Mouse (Mus musculus) C2C12 (cell line): ENCODE measurements around the gene 4930579F01Rik. TPM values are rescaled to one million over a fixed set of nuclear protein-coding genes. Genes with fewer than 3 reads are reported as not detected.
A peak's percentile ranks its signal among the peaks of the same experiment; 100 is the strongest.

Source experiments
- H3K27me3 ChIP-seq: one replicate; pipeline ENCODE4 v1.6.1; 2011; ENCODE audit not compliant: control insufficient read depth, insufficient read depth, insufficient read length
- H3K36me3 ChIP-seq: one replicate; pipeline ENCODE4 v1.6.1; 2011; ENCODE audit not compliant: control insufficient read depth, insufficient read depth
- H3K4me3 ChIP-seq: one replicate; pipeline ENCODE4 v1.5.1; 2011; ENCODE audit warnings: mild to moderate bottlenecking, control low read depth; ENCODE audit not compliant: poor library complexity, insufficient read depth, severe bottlenecking
- H3K79me2 ChIP-seq: one replicate; pipeline ENCODE4 v1.6.1; 2011; ENCODE audit not compliant: control insufficient read depth, insufficient read depth
- H3K79me3 ChIP-seq: one replicate; pipeline ENCODE4 v1.6.1; 2011; ENCODE audit warnings: low read depth, control low read depth
- H3ac ChIP-seq: one replicate; pipeline ENCODE3; 2011; ENCODE audit warnings: low read depth; ENCODE audit not compliant: control insufficient read depth, insufficient read length
- CEBPB ChIP-seq: IDR thresholded peaks from one replicate; pipeline ENCODE4 v1.6.1; 2011; ENCODE audit warnings: low read depth, mild to moderate bottlenecking, control low read depth, moderate library complexity
- CTCF ChIP-seq: IDR thresholded peaks from one replicate; pipeline ENCODE4 v1.5.1; 2011; ENCODE audit not compliant: control insufficient read depth, insufficient read depth, insufficient read length
- FOSL1 ChIP-seq: IDR thresholded peaks from one replicate; pipeline ENCODE4 v1.8.0; 2011; ENCODE audit warnings: mild to moderate bottlenecking, low read length; ENCODE audit not compliant: poor library complexity, insufficient read depth, severe bottlenecking
- MAX ChIP-seq: IDR thresholded peaks from one replicate; pipeline ENCODE4 v1.6.1; 2011; ENCODE audit warnings: mild to moderate bottlenecking, control low read depth
- MYOD1 ChIP-seq: IDR thresholded peaks from one replicate; pipeline ENCODE4 v1.6.1; 2011; ENCODE audit warnings: low read depth; ENCODE audit not compliant: control insufficient read depth, insufficient read length
- MYOG ChIP-seq: IDR thresholded peaks from one replicate; pipeline ENCODE4 v1.6.1; 2011; ENCODE audit not compliant: control insufficient read depth, insufficient read length; ENCODE audit errors: extremely low read depth
- USF1 ChIP-seq: IDR thresholded peaks from one replicate; pipeline ENCODE4 v1.6.1; 2011; ENCODE audit warnings: low read depth, mild to moderate bottlenecking, control low read depth, moderate library complexity
- polyA plus RNA-seq: library from polyadenylated mRNA; unstranded; fragments of >200 nt; fragmentation: generic; extraction: Trizol; gene quantifications from one replicate; pipeline ENCODE4 v1.2.1, GENCODE M21; 2012; ENCODE audit warnings: missing spikeins

The 4930579F01Rik gene
- polyA plus RNA-seq, 1 experiment: not detected

DNA sequence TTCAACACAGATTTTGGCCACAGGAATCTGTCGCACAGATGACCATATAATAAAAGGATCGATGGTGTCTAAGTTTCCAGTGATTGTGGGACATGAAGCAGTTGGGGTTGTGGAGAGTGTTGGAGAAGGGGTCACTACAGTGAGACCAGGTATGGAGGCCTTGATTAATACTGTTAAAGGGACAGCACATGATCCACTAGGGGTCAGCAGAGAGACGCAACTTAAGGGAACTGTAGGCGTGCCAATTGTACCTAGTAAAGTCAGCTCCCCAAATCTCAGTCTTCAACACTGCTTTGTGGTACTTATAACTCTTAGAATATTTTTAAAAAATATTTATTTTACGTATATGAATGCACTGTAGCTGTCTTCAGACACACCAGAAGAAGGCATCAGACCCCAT lies 29.3 kb upstream of the 4930579F01Rik start:
- H3ac ChIP-seq: no peak overlapping the region
- H3K79me3 ChIP-seq: no peaks in the 10 kb centered on the region
- no peak for TF ChIP-seq MAX
- no peak for TF ChIP-seq MYOG
- peak; percentile 30 for TF ChIP-seq CTCF
- H3K36me3 ChIP-seq: peaks cover 21% of the 10 kb centered on the region
- peaks cover 8% of the 10 kb centered on the region for H3K79me2 ChIP-seq
- H3K4me3 ChIP-seq: no peak overlapping the region
- H3K27me3 ChIP-seq: no peaks in the 10 kb centered on the region

DNA sequence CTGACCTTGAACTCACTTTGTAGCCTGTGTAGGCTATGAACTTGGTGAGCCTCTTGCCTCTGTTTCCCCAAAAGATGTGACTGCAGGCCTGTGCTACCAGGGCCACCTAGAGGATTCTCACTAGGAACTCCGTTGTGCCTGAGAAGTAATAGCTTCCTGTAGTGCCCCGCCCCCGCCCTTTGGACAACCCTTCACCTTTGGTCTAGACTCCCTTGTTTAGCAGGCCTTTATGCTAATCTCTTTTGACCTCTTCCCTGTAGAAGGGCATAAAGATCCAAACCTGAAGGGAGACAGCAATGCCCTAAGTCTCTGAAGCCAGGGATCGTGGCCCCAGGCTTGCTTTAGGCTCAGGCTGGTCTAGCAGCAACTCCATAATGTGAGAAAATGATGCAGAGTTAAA lies 28.9 kb upstream of the 4930579F01Rik start:
- Histone ChIP-seq H3ac (no peak overlapping the region), H3K79me2 (peaks cover 8% of the 10 kb centered on the region), H3K27me3 (no peaks in the 10 kb centered on the region), H3K79me3 (no peaks in the 10 kb centered on the region), H3K36me3 (peaks cover 17% of the 10 kb centered on the region), H3K4me3 (no peak overlapping the region)
- TF ChIP-seq MYOD1: no peak
- no peak for TF ChIP-seq MYOG
- no peak for TF ChIP-seq MAX

DNA sequence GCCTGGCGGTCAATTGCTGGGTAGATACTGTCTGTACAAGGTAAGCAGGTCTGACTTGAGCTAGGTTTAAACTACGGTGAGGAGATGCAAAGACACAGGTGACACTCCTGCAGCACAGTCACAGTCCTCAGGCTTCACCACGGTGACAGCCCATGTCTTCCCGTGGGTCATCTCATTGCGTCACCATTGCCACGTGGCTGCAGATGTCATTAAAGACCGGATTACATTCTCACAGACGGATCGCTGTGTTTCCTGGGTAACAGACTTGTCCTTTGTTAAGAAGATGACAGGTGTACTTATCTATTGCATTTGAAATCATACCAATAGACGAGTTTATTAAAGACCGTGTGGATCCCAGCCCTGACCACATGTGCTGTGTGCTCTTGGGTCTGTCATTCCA lies 27.5 kb upstream of the 4930579F01Rik start:
- peaks cover 8% of the 10 kb centered on the region for H3K79me2 ChIP-seq
- H3ac ChIP-seq: no peak overlapping the region
- no peaks in the 10 kb centered on the region for H3K27me3 ChIP-seq
- TF ChIP-seq MAX (no peak), FOSL1 (no peak), MYOG (no peak), CTCF (no peak), CEBPB (no peak), USF1 (no peak), MYOD1 (no peak)
- peaks cover 12% of the 10 kb centered on the region for H3K36me3 ChIP-seq
- no peaks in the 10 kb centered on the region for H3K79me3 ChIP-seq
- no peak overlapping the region for H3K4me3 ChIP-seq

DNA sequence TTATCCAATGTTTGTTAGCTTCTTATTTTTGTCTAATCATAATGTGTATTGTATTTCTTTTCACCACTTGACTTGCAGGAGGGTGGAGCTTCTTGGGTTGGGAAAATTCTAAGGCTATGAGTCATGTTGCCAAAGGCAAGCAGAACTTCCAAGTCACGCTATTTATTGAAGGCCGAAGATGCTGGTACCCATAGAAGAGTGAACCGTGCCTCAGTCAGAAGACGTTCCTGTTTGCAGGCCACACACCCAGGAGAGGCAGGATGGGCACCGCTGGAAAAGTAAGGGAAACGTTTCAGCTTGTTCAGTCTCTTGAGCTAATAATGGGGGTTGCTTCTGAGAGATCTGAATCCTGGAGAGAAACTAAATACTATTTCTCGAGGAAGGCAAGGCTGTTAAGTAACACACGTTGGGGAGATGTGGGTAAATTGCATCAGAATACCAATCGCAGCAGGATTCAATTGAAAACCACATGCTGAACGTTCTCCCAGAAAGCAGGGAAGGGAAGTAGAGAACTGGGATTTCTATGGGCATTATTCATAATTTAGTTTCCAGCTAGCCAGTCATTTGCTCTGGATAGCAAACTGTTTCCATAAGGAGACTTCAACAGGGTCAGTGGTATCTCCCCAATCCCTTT lies 24.1 kb upstream of the 4930579F01Rik start, which contains the start of gene Adh7:
Gene Adh7, plus strand, starts transcription at position 130 of the 634 bp plus-strand sequence.
- peak; percentile 66 for TF ChIP-seq CEBPB
- TF ChIP-seq MAX: no peak
- Histone ChIP-seq H3K4me3 (peak within 1 kb of the TSS; percentile 15), H3K27me3 (no peaks in the 10 kb centered on the region), H3K36me3 (peaks cover 5% of the 10 kb centered on the region), H3K79me3 (no peaks in the 10 kb centered on the region), H3K79me2 (peaks cover 8% of the 10 kb centered on the region), H3ac (no peak within 1 kb of the TSS)

DNA sequence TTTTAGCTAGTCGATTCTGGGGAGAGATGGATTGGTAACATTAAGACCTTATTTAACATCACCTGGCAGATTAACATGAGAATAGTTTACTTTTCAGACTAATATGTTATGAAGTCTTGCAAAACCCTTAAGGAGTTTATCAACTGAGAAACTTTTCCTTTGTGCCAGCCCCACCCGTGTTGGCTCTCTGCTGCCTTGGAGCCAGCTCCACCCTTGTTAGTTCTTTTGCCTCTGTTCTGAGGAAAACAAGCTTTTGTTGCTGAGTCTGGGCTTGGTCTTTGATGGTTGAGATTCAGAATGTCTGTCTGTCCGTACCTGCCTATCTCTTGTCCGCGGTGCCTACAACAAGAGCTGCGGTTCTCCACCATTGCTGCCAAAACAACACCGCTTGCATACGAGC lies 22.5 kb upstream of the 4930579F01Rik start:
- no peak for TF ChIP-seq CTCF
- no peak for TF ChIP-seq MYOG
- TF ChIP-seq USF1: no peak
- TF ChIP-seq MYOD1: no peak
- TF ChIP-seq CEBPB: no peak
- no peak for TF ChIP-seq MAX
- Histone ChIP-seq H3K79me3 (no peaks in the 10 kb centered on the region), H3K36me3 (no peaks in the 10 kb centered on the region)

DNA sequence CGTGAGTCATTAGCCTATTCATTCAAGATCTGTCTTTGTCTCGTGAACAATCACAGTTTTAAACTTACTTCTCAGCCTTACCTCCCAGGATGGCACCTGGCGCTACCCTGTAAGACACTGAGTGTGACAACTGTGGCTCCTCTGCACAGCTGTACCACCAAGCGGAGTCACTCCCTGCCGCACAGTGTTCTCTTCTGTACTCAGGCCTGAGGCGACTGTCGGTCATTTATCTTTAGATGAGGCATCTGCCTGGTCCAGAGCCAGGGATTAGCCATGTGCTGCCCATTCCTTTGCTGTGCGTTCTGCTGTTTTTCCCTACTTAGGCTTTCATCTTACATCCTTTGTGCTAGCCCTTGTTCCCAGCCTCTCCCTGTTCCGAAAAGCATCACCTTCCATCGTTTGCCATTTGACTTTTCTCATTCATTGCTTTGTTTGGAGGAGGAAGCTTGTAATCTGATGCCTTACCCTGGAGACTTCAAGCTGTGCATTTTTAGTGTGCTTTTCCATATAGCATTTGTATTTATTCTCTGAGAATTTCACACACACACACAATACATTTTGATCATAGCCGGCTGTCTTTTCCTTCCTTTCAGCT lies 21.9 kb upstream of the 4930579F01Rik start:
- TF ChIP-seq CEBPB (no peak), CTCF (no peak), MYOD1 (no peak), FOSL1 (no peak), USF1 (no peak), MAX (no peak), MYOG (no peak)
- H3K36me3 ChIP-seq: no peaks in the 10 kb centered on the region

More for the DNA sequence above, 22.5 kb upstream of the 4930579F01Rik start:
- H3K79me2 ChIP-seq: peaks cover 8% of the 10 kb centered on the region
- no peak overlapping the region for H3ac ChIP-seq
- no peaks in the 10 kb centered on the region for H3K27me3 ChIP-seq
- H3K4me3 ChIP-seq: no peak overlapping the region

More for the DNA sequence above, 21.9 kb upstream of the 4930579F01Rik start:
- H3K79me3 ChIP-seq: no peaks in the 10 kb centered on the region
- H3K79me2 ChIP-seq: peaks cover 8% of the 10 kb centered on the region
- H3K4me3 ChIP-seq: no peak overlapping the region
- no peaks in the 10 kb centered on the region for H3K27me3 ChIP-seq
- H3ac ChIP-seq: no peak overlapping the region
